Mouse (Mus musculus): ENCODE measurements around the gene C87436.

- TF ChIP-seq CTCF (IDR thresholded peaks at IDR 0.05; ENCODE audit: insufficient read depth, low read length) (no peak), POLR2A (IDR thresholded peaks at IDR 0.05; ENCODE audit: borderline replicate concordance, extremely low read depth, low read depth, low read length) (no peak)
These were observed 49.9 kb downstream of the C87436 start for GRCm38 (mm10) chr6:86488149-86488485.

Data from lung, adult 2 months (tissue).